Mouse (Mus musculus) liver (tissue): ENCODE measurements around the gene Cds1.

Experiments used
- DNase-seq: peaks from one replicate; pipeline ENCODE4 v3.0.0-alpha.2; 2020; ENCODE audit warnings: mixed read lengths

Gene Cds1

GRCm38 (mm10) chr5:101764554-101765347 is at the start of gene Cds1:
TSS of gene Cds1 (plus strand) at chr5:101765130.
- DNase-seq, result peak; percentile 61

DNA sequence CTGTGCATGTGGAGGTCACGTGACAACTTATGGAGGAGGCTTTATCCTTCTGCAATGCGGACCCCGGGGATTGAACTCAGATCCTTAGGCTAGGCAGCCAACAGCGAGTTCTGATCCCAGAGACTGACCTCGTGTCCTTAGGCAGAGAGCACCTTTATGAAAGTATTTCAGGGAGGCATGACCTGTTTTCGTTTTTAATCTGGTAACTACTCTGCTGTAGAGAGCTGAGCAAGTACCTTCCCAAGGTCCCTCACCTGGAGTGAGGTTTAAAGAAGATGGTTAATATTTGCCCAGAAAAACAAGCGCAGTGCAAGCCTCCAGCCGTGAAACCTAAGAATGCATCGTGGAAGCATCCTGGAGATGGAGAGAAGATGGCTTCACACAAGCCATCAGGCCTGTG is 40.7 kb upstream of the Cds1 start:
- DNase-seq, result no peak

DNA sequence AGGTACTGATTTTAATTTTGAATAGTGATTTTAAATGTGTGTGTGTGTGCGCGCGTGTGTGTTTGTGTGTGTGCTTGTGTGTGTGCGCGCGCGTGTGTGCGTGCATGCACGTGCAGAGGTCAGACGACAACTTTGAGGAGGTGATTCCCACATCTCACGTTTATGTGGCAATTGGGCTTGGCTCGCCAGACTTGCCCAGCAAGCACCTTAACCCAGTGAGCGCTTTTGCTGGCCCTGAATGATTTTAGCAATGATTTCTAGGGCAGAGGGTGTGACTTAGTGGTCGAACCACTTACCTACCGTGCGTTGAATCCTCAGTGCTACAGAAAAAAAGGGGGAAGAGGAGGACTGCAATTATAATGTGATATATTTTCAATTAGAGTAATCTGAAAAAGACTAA is 40.2 kb upstream of the Cds1 start:
- DNase-seq, result no peak

DNA sequence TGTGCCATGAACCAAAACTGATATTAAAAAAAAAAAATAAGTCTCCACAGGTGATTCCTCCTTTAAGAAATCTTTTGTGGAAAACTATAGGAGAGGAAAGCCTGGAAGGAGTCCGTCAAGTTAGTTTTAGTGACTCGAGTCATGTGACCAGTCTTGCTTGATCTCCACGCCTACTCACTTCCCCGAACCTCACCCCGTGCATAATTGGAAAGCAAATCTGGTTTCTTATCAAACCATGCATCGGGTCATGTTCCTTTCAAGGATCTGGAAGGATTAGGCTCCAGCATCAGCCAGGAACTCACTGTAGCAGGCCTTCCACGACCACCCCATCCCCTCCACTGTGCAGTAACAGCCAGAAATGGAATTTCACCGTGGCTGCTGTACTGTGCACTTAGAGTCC is 39.2 kb upstream of the Cds1 start:
- no peak for DNase-seq

DNA sequence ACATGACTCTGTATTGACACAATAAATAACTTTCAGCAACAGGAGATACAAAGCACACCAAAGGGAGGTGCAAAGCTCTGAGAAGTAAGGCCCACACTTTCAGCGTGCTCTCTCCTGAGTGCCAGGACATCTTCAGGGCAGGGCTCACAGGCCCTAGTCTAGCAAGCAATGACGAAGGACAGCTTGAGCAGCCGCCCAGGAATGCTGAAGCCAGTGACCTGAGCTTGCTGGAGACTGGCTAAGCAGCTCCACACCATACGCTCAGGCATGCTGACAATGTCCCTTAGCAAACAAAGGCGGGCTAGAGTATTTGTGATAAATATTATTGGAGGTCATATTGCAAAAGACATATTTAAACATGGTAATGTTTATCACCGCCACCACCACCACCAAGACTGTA is 38.6 kb upstream of the Cds1 start:
- no peak for DNase-seq

DNA sequence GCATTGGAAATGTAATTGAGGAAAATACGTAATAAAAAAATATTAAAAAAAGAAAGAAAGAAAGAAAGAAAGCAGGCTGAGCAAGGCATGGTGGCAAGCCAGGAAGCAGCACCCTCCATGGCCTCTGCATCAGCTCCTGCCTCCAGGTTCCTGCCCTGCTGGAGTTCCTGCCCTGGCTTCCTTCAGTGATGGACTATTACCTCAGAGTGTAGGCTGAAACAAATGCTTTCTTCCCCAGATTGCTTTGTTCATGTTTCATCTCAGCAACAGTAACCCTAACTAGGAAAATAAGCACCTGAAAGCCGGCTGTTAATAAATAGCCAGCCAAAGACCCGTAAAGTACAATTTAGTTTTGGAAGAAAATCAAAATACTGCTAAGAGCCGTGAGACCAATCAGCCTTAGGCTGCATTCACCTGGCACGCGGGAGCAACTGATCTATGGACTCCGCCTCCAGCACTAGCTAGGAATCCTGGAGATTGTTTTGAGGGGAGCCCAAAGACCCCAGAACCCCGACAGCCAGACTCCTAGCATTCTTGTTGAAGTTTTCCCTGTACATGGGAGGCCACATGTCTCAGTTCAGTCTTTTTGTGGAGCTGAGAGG is 36.5 kb upstream of the Cds1 start:
- no peak for DNase-seq

GRCm38 (mm10) chr5:101737341-101737740 is 27.6 kb upstream of the Cds1 start:
- DNase-seq, result no peak

- DNase-seq, result no peak
These were observed 24.3 kb upstream of the Cds1 start for GRCm38 (mm10) chr5:101740471-101741223.

- no peak for DNase-seq
These were observed 23.7 kb upstream of the Cds1 start for GRCm38 (mm10) chr5:101741224-101741591.

GRCm38 (mm10) chr5:101742014-101742413 is 22.9 kb upstream of the Cds1 start:
- no peak for DNase-seq

DNA sequence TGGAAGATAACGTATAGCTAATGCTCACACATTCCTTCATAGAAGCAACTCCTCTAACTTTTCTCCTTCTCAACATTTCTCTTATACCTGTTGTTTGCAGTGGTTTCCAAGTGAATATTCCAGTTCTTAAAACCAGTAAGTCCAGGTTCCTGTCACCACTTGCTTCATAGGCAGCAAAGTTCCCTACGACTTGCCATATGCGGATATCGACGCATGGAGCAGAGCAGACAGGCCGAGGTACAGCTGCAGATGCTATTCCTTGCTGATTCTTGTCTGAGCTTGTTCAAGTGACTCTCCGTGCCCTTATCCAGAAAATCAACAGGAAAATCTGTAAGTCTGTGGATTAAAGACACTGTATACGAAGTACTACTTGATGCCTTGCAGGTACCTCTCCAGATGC is 22.5 kb upstream of the Cds1 start:
- DNase-seq, result no peak

DNA sequence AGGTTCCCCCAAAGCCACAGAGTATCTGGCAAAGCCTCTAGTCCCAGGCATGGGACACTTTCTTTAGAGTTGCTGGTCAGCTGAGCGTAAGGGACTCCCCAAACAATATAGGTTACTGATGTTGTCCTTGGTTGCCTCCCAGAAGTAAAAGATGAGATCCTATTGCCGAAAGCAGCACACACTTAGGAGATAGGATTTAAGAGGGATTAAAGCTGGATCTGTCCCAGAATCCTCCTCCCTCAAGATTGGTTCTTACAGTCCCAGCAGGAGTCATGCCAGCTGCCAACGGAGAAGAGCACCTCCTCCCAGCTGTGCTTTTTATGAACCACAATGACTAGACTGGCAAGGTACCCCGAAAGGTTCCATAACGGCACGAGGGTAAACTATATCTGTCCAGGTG is 20.0 kb upstream of the Cds1 start:
- DNase-seq, result no peak

- no peak for DNase-seq
These were observed 11.2 kb upstream of the Cds1 start for GRCm38 (mm10) chr5:101753680-101754079.

GRCm38 (mm10) chr5:101757669-101758068 is 7.3 kb upstream of the Cds1 start:
- no peak for DNase-seq

GRCm38 (mm10) chr5:101761685-101762084 is 3.2 kb upstream of the Cds1 start:
- DNase-seq, result no peak

GRCm38 (mm10) chr5:101763571-101763970 is 1.4 kb upstream of the Cds1 start:
- no peak for DNase-seq

GRCm38 (mm10) chr5:101765390-101765901 is 516 bp downstream of the Cds1 start:
- DNase-seq, result no peak

DNA sequence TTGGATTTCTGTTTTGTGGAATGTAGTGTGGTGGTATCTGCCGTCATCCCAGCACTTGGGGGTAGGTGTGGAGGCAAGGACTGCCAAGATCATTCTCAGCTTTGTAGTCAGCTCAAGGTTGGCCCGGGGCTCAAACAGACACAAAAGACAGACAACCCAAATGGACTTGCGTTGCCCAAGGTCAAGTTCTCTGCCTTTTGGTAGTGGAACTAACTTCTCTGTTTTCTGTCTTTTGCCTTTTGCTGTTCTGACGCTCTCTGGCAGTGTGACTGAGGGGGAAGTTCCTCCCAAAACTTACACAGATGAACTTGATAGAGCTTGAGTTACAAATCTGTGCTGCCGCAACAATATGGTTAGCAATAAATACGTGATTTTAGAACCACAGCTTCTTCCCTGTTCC is 1.3 kb downstream of the Cds1 start:
- no peak for DNase-seq

- DNase-seq, result no peak
These were observed 2.2 kb downstream of the Cds1 start for GRCm38 (mm10) chr5:101767086-101767485.

GRCm38 (mm10) chr5:101767486-101767885 is 2.6 kb downstream of the Cds1 start:
- no peak for DNase-seq

DNA sequence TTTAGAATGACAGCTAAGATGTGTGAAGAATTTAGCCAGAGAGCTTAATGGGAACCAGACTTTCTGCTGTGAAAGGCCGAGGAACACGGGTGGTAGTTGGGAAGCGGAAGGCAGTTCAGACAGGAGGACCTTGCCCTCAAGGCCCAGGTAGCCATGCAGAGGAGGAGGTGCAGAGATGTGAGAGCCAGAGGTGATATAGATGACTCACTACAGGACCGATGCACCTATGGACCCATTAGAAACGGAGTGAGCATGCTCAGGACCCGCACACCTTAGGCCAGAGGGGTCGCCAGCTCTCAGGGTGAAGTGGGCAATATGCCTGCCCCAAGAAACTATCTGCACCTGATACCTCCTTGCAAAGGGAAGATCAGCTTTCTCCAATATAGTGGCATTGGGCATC is 3.6 kb downstream of the Cds1 start:
- DNase-seq, result no peak

DNA sequence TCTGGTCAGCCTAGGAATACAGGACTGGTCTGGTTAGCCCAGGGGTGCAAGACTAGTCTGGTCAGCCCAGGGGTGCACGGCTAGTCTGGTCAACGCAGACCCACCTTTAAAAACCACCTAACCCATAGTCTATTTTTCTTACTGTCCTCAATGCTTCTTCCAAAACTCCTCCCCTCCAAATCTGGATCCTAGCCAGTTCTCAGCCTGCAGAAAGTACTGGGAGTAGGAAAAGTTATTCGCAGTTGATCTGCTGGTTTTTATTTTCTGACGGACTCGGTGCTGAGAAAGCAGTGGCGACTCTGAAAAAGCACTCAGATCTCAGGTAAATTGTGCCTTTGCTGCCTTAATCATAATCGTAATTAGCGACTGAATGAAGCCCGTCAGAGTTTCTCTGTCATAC is 7.7 kb downstream of the Cds1 start:
- DNase-seq, result no peak

DNA sequence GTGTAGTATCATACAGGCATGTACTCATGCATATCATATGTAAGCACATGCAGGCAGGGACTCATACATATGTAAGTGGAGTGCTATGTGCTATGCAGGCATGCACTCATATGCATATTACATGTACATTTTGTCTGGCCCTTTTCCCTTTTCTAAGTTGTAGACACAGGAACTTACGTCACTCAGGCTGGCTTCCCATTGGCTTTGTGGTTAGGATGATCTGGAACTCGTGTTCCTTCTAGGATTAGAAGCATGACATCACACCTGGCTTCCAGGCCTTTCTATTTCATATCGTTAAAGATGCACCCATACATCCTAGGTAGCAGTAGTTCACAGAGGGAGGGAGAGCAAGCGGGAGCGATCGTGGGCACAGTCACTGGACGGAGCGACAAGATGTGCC is 10.3 kb downstream of the Cds1 start:
- DNase-seq, result no peak

GRCm38 (mm10) chr5:101776528-101776927 is 11.6 kb downstream of the Cds1 start:
- DNase-seq, result no peak
